Mouse (Mus musculus): Measurements from ENCODE around the gene Fscn2.

The Fscn2 gene

GRCm38 (mm10) chr11:120360062-120360461, 1.3 kb upstream of the Fscn2 start:
- DNase-seq (ENCODE audit: low spot score): no peak

- no peak for DNase-seq (ENCODE audit: low spot score)
These were observed 579 bp upstream of the Fscn2 start for GRCm38 (mm10) chr11:120360755-120361154.

GRCm38 (mm10) chr11:120362891-120363290, 1.6 kb downstream of the Fscn2 start:
- DNase-seq (ENCODE audit: low spot score): no peak

- no peak for DNase-seq (ENCODE audit: low spot score)
These were observed 5.2 kb downstream of the Fscn2 start for GRCm38 (mm10) chr11:120366443-120367027.

- peak; percentile 53 for DNase-seq (ENCODE audit: low spot score)
These were observed 8.3 kb downstream of the Fscn2 start for GRCm38 (mm10) chr11:120369656-120370055.

GRCm38 (mm10) chr11:120373025-120373424, 11.7 kb downstream of the Fscn2 start:
- DNase-seq (ENCODE audit: low spot score): no peak

GRCm38 (mm10) chr11:120373820-120374586, 12.7 kb downstream of the Fscn2 start:
- no peak for DNase-seq (ENCODE audit: low spot score)

GRCm38 (mm10) chr11:120375324-120375723, 14.0 kb downstream of the Fscn2 start:
- no peak for DNase-seq (ENCODE audit: low spot score)

GRCm38 (mm10) chr11:120376302-120377160, 15.2 kb downstream of the Fscn2 start:
- DNase-seq (ENCODE audit: low spot score): no peak

- no peak for DNase-seq (ENCODE audit: low spot score)
These were observed 16.0 kb downstream of the Fscn2 start for GRCm38 (mm10) chr11:120377337-120377736.

- DNase-seq (ENCODE audit: low spot score): peak; percentile 25
These were observed 16.8 kb downstream of the Fscn2 start for GRCm38 (mm10) chr11:120378031-120378610.

GRCm38 (mm10) chr11:120378611-120379540, 17.5 kb downstream of the Fscn2 start, which contains the start of gene Faap100:
Gene Faap100 (minus strand): TSS chr11:120378764.
- peak; percentile 90 for DNase-seq (ENCODE audit: low spot score)

GRCm38 (mm10) chr11:120380271-120380670, 18.9 kb downstream of the Fscn2 start:
- DNase-seq (ENCODE audit: low spot score): no peak

GRCm38 (mm10) chr11:120381157-120381556, 19.8 kb downstream of the Fscn2 start:
- no peak for DNase-seq (ENCODE audit: low spot score)

GRCm38 (mm10) chr11:120382509-120382908, 21.2 kb downstream of the Fscn2 start:
- DNase-seq (ENCODE audit: low spot score): no peak

- no peak for DNase-seq (ENCODE audit: low spot score)
These were observed 25.3 kb downstream of the Fscn2 start for GRCm38 (mm10) chr11:120386632-120387031.

GRCm38 (mm10) chr11:120387157-120387556, 25.8 kb downstream of the Fscn2 start:
- no peak for DNase-seq (ENCODE audit: low spot score)

- DNase-seq (ENCODE audit: low spot score): no peak
These were observed 27.2 kb downstream of the Fscn2 start for GRCm38 (mm10) chr11:120388580-120388979.

- DNase-seq (ENCODE audit: low spot score): no peak
These were observed 34.3 kb downstream of the Fscn2 start for GRCm38 (mm10) chr11:120395661-120396060.

- no peak for DNase-seq (ENCODE audit: low spot score)
These were observed 36.3 kb downstream of the Fscn2 start for GRCm38 (mm10) chr11:120397602-120398001.

- no peak for DNase-seq (ENCODE audit: low spot score)
These were observed 38.0 kb downstream of the Fscn2 start for GRCm38 (mm10) chr11:120399319-120399718.
